Mouse (Mus musculus) kidney, adult 2 months (tissue): ENCODE data around the gene Dab1. TPM values are rescaled to one million over a fixed set of nuclear protein-coding genes. Genes with fewer than 3 reads are reported as not detected.

Experiments
- DNase-seq: peaks from one replicate; pipeline ENCODE4 v3.0.0; 2021
- H3K27ac ChIP-seq: fragments of 200-500 bp; 2 replicates; pipeline ENCODE4 v1.5.1; 2012; ENCODE audit warnings: low read depth, low read length, control low read depth, inconsistent platforms; ENCODE audit not compliant: insufficient read depth
- H3K27me3 ChIP-seq: fragments of 200-500 bp; replicated peaks from 2 replicates; pipeline ENCODE4 v1.6.1; 2012; ENCODE audit warnings: mild to moderate bottlenecking, moderate library complexity, low read length, inconsistent platforms; ENCODE audit not compliant: control insufficient read depth, insufficient read depth
- H3K36me3 ChIP-seq: fragments of 200-500 bp; 2 replicates; pipeline ENCODE4 v1.6.1; 2012; ENCODE audit warnings: mild to moderate bottlenecking, moderate library complexity, low read length, inconsistent platforms; ENCODE audit not compliant: control insufficient read depth, insufficient read depth
- H3K4me1 ChIP-seq: fragments of 200-500 bp; 2 replicates; pipeline ENCODE4 v1.6.1; 2011; ENCODE audit warnings: low read length; ENCODE audit not compliant: control insufficient read depth, insufficient read depth
- H3K4me3 ChIP-seq: fragments of 200-500 bp; 2 replicates; pipeline ENCODE4 v1.5.1; 2011; ENCODE audit warnings: mild to moderate bottlenecking, low read depth, low read length, control low read depth; ENCODE audit not compliant: insufficient read depth
- CTCF ChIP-seq: fragments of 200-500 bp; conservative IDR thresholded peaks from 2 replicates; pipeline ENCODE4 v1.5.1; 2011; ENCODE audit warnings: low read depth, mild to moderate bottlenecking, control low read depth, low read length, moderate library complexity, mixed read lengths; ENCODE audit not compliant: insufficient read depth, insufficient read length
- POLR2A ChIP-seq: fragments of 200-500 bp; IDR thresholded peaks from one replicate; pipeline ENCODE4 v1.6.1; 2011; ENCODE audit warnings: low read depth, low read length, control low read depth
- WGBS: fragments of 180-500 bp; shearing (Covaris S2); methylation state at CpG from one replicate; pipeline ENCODE4 v1.1.7; 2018; 5-methylcytosine and 5-hydroxymethylcytosine counted together
- polyA plus RNA-seq: library from polyadenylated mRNA; depleted of rRNA; stranded (reverse); fragments of >200 nt; gene quantifications from 2 replicates; pipeline ENCODE4 v1.2.3, GENCODE M21; 2012

Gene Dab1
- polyA plus RNA-seq, 1 experiment = 3.3 TPM

DNA sequence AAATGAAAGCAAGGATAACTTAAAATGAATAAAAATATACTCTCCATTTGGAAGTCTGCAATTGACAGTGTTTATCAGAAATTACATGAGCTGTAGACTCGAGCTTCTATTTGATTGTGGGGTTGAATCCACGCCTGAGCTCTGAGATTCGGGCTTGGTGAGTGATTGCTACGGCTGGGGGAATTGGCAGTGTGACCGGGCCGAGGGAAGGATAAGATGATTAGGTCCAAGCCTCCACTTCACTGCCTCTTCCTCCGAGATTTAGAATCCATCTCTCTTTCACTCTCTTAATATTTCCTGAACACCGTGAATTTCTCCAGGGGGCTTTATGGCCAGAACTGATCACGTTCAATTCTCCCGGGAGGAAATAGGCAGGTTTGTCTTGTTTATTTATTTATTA, 452.1 kb downstream of the Dab1 start:
- Histone ChIP-seq H3K27ac (no peak overlapping the region), H3K4me3 (no peak overlapping the region), H3K36me3 (no peaks in the 10 kb centered on the region), H3K27me3 (no peaks in the 10 kb centered on the region), H3K4me1 (no peaks in the 10 kb centered on the region; the same call in 1 of the 2 replicates)
- DNase-seq = no peak
- WGBS = 79% methylated on average over 10 of the region's 10 CpGs
- no peak for TF ChIP-seq POLR2A
- TF ChIP-seq CTCF = no peak

DNA sequence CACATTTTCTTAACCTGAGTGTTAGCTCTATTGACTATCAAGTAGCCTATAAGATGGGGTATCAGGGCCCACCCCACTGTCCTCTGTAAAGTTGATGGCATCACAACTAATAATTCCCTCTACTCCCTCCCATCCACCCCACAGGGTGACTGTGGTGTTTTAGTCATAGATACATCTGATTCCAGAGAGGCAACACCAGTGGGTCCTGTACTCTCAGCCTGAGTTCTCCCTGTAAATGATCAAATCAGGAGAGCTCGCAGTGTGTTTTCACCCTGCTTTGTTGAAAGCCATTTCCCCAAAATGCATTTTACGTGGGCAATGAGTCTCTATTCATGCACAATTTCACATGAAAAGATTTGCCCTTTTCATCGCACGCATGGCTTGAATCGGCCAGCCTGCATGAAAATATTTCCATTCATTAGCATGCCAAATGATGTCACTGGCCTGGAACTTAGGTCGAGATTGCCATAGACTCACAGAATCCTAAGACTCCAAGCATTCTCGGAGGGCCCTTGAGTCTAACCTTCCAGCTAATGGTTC, 454.8 kb downstream of the Dab1 start:
- TF ChIP-seq POLR2A = no peak
- TF ChIP-seq CTCF = no peak
- Histone ChIP-seq H3K4me1 (no peaks in the 10 kb centered on the region; the same call in 1 of the 2 replicates), H3K27ac (peak overlapping the region; percentile 78; the same call in 1 of the 2 replicates), H3K36me3 (no peaks in the 10 kb centered on the region), H3K27me3 (no peaks in the 10 kb centered on the region), H3K4me3 (no peak overlapping the region)
- WGBS = 45% methylated on average over 7 of the region's 7 CpGs
- DNase-seq = peak; percentile 70

DNA sequence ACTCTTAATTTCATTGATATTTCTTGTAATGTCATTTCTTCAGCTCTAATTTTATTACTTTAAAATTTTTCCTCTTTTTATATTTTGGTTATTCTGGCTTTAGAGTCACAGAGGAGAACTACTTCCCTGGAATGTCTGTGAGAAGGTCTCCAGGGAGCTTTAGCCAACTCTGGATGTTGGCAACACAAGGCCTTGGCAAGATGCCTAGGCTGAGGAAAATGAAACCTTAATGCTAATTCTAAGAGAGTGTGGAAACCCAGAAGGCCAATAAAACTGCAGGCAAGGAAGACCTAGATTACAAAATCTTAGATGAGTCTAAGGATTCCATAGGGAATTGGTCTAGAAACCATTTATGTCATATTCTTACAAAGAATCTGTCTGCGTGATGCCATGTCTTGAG, 458.6 kb downstream of the Dab1 start:
- Histone ChIP-seq H3K4me3 (no peak overlapping the region), H3K27me3 (no peaks in the 10 kb centered on the region), H3K27ac (no peak overlapping the region), H3K4me1 (no peaks in the 10 kb centered on the region; the same call in 1 of the 2 replicates), H3K36me3 (no peaks in the 10 kb centered on the region)
- DNase-seq = peak; percentile 80
- 86% methylated on average over 1 of the region's 1 CpGs for WGBS
- no peak for TF ChIP-seq CTCF
- no peak for TF ChIP-seq POLR2A

DNA sequence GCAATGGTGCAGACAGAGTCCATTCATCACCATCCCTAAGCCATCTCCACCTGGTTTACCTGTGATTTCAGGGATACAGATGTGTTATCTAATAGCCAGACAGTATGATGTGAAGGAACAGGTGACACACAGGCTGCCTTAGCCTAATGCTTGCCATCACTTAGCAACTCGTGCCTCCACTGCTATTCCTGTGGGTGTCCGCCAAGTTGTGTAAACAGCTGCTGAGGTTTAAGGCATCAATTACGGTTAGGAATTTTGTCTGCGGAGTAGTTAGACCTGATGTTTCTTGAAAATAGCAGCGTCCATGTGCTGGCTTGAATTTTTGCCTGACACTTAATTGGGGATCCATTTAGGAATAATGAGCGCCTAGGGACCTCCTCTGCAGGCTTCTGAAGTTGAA, 487.1 kb downstream of the Dab1 start:
- no peak for DNase-seq
- H3K4me3 ChIP-seq = no peak overlapping the region
- TF ChIP-seq POLR2A (no peak), CTCF (no peak)
- H3K4me1 ChIP-seq = no peaks in the 10 kb centered on the region
- H3K27ac ChIP-seq = no peak overlapping the region
- no peaks in the 10 kb centered on the region for H3K36me3 ChIP-seq
- no peaks in the 10 kb centered on the region for H3K27me3 ChIP-seq
- WGBS = 48% methylated on average over 6 of the region's 6 CpGs

DNA sequence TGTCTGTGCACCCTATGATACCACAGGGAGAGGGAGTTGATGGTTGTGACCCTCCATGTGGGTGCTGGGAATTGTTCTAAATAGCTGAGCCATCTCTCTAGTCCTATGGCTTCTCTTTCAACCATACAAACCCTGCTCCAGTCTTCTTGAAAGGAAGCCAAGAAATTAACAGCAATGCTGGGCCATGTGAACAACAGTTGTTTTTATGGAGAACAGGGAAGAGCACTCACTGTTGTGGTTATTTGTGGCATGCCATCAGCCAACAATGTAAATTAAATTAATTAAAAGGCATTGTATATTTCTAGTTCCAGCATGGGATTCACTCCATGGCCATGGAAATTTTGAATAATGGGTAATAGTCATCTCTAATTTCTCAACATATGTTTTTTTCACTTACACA, 492.5 kb downstream of the Dab1 start:
- no peak overlapping the region for H3K27ac ChIP-seq
- H3K36me3 ChIP-seq = no peaks in the 10 kb centered on the region
- no peaks in the 10 kb centered on the region for H3K27me3 ChIP-seq
- DNase-seq = no peak
- no peak for TF ChIP-seq POLR2A
- H3K4me3 ChIP-seq = no peak overlapping the region
- no peaks in the 10 kb centered on the region for H3K4me1 ChIP-seq

DNA sequence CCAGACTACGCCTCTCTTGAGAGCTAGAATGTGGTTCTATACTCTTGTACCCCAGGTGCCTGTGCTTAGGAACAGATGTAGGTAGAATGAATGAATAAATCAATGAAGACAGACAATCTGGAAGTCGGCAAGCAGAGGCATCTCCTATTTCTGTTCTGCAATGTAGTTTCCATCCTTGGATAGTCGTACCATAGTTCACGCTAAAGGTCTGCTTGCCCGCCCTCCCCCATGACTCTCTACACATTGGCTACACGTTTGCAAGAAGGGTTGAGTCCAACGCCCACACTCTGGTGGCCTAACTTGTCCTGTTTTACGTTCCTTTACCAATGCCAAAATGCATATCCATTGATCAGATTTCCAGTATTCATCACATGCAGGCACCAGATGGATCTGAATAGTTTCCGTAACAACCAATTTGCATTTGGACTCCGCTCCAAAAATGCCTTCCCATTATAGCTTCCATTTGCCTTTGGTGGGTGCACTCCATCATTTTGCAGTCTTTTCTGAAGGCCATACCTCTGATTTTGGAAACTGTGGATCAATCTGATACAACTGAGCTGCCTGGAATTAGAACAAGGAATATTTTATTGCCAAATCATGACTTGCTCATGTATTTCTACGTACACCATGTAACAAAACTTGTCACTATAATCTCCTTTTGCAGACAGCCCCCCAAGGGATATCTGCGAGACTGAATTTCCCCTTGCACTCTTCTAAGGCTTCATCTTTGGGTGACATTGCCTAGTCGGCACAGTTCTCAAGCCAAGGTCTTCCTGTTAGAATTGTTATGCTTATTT, 494.2 kb downstream of the Dab1 start:
- Histone ChIP-seq H3K27me3 (no peaks in the 10 kb centered on the region), H3K4me1 (no peaks in the 10 kb centered on the region), H3K4me3 (no peak overlapping the region), H3K36me3 (no peaks in the 10 kb centered on the region), H3K27ac (no peak overlapping the region)
- TF ChIP-seq POLR2A (no peak), CTCF (no peak)
- no peak for DNase-seq
- 82% methylated on average over 13 of the region's 13 CpGs for WGBS

DNA sequence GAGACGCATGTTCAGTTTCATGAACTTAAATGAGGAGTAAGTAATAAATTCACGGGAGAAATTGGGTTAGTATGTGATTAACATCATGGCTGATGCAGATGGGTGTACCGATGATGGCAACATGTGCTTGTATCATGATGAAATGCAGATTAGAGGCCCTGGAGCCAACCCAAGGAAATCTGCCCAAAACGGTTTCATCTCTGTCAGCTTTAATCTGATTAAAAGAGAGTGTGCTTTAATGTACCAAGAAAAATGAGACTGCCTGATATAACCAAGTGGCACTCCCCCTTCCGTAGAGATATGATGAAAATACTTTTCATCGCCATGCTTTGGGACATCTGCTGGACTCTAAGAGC, 494.8 kb downstream of the Dab1 start:
- Histone ChIP-seq H3K36me3 (no peaks in the 10 kb centered on the region), H3K27me3 (no peaks in the 10 kb centered on the region), H3K4me3 (no peak overlapping the region), H3K27ac (no peak overlapping the region), H3K4me1 (no peaks in the 10 kb centered on the region)
- TF ChIP-seq CTCF (no peak), POLR2A (no peak)
- no peak for DNase-seq
- 87% methylated on average over 6 of the region's 6 CpGs for WGBS
